Mouse (Mus musculus): ENCODE results near the gene Fbxl13. TPM values are rescaled to one million over a fixed set of nuclear protein-coding genes. Genes with fewer than 3 reads are reported as not detected.

Gene Fbxl13
- polyA plus RNA-seq, 1 experiment from 2014 or later = 0.07 TPM

- no peak overlapping the region for H3K9ac ChIP-seq (ENCODE audit: low read depth, low read length)
- WGBS = 98% methylated on average over 9 of the region's 9 CpGs
- ATAC-seq = no peak
- TF ChIP-seq CTCF (IDR thresholded peaks at IDR 0.05; ENCODE audit: low read depth) = no peak
- no peak overlapping the region for H3K4me3 ChIP-seq (ENCODE audit: low read depth, low read length)
- no peaks in the 10 kb centered on the region for H3K36me3 ChIP-seq (ENCODE audit: control insufficient read depth, insufficient read depth)
- H3K27ac ChIP-seq (ENCODE audit: low read depth, low read length) = no peak overlapping the region
- H3K4me1 ChIP-seq (replicated peaks; ENCODE audit: control insufficient read depth, insufficient read depth, low read length) = no peaks in the 10 kb centered on the region
- no peaks in the 10 kb centered on the region for H3K27me3 ChIP-seq (replicated peaks; ENCODE audit: control insufficient read depth, insufficient read depth, low read length)
- H3K4me2 ChIP-seq (replicated peaks; ENCODE audit: low read depth) = no peak overlapping the region
- no peaks in the 10 kb centered on the region for H3K9me3 ChIP-seq (ENCODE audit: control insufficient read depth)
Measured at GRCm38 (mm10) chr5:21683811-21684210, 38.4 kb upstream of the Fbxl13 start.

GRCm38 (mm10) chr5:21680940-21681339 is 35.5 kb upstream of the Fbxl13 start:
- Histone ChIP-seq H3K4me1 (replicated peaks; ENCODE audit: control insufficient read depth, insufficient read depth, low read length) (no peaks in the 10 kb centered on the region), H3K27me3 (replicated peaks; ENCODE audit: control insufficient read depth, insufficient read depth, low read length) (no peaks in the 10 kb centered on the region), H3K9me3 (ENCODE audit: control insufficient read depth) (no peaks in the 10 kb centered on the region), H3K36me3 (ENCODE audit: control insufficient read depth, insufficient read depth) (no peaks in the 10 kb centered on the region), H3K9ac (ENCODE audit: low read depth, low read length) (no peak overlapping the region), H3K4me2 (replicated peaks; ENCODE audit: low read depth) (no peak overlapping the region), H3K27ac (ENCODE audit: low read depth, low read length) (no peak overlapping the region), H3K4me3 (ENCODE audit: low read depth, low read length) (no peak overlapping the region)
- no peak for TF ChIP-seq CTCF (IDR thresholded peaks at IDR 0.05; ENCODE audit: low read depth)
- ATAC-seq = no peak
- WGBS = 86% methylated on average over 5 of the region's 5 CpGs

- WGBS = 75% methylated on average over 4 of the region's 4 CpGs
- no peak for ATAC-seq
- Histone ChIP-seq H3K9ac (ENCODE audit: low read depth, low read length) (no peak overlapping the region), H3K4me1 (replicated peaks; ENCODE audit: control insufficient read depth, insufficient read depth, low read length) (no peaks in the 10 kb centered on the region), H3K27ac (ENCODE audit: low read depth, low read length) (no peak overlapping the region), H3K27me3 (replicated peaks; ENCODE audit: control insufficient read depth, insufficient read depth, low read length) (no peaks in the 10 kb centered on the region), H3K36me3 (ENCODE audit: control insufficient read depth, insufficient read depth) (no peaks in the 10 kb centered on the region), H3K4me3 (ENCODE audit: low read depth, low read length) (no peak overlapping the region), H3K9me3 (ENCODE audit: control insufficient read depth) (no peaks in the 10 kb centered on the region), H3K4me2 (replicated peaks; ENCODE audit: low read depth) (no peak overlapping the region)
- no peak for TF ChIP-seq CTCF (IDR thresholded peaks at IDR 0.05; ENCODE audit: low read depth)
Measured at GRCm38 (mm10) chr5:21680029-21680428, 34.6 kb upstream of the Fbxl13 start.

GRCm38 (mm10) chr5:21678363-21678762 is 32.9 kb upstream of the Fbxl13 start:
- Histone ChIP-seq H3K9me3 (ENCODE audit: control insufficient read depth) (no peaks in the 10 kb centered on the region), H3K4me3 (ENCODE audit: low read depth, low read length) (no peak overlapping the region), H3K36me3 (ENCODE audit: control insufficient read depth, insufficient read depth) (no peaks in the 10 kb centered on the region), H3K4me1 (replicated peaks; ENCODE audit: control insufficient read depth, insufficient read depth, low read length) (no peaks in the 10 kb centered on the region), H3K4me2 (replicated peaks; ENCODE audit: low read depth) (no peak overlapping the region), H3K9ac (ENCODE audit: low read depth, low read length) (no peak overlapping the region), H3K27me3 (replicated peaks; ENCODE audit: control insufficient read depth, insufficient read depth, low read length) (no peaks in the 10 kb centered on the region), H3K27ac (ENCODE audit: low read depth, low read length) (no peak overlapping the region)
- TF ChIP-seq CTCF (IDR thresholded peaks at IDR 0.05; ENCODE audit: low read depth) = no peak
- no peak for ATAC-seq
- WGBS = 95% methylated on average over 9 of the region's 9 CpGs

- H3K4me2 ChIP-seq (replicated peaks; ENCODE audit: low read depth) = no peak overlapping the region
- WGBS = 95% methylated on average over 6 of the region's 6 CpGs
Measured at GRCm38 (mm10) chr5:21677939-21678338, 32.5 kb upstream of the Fbxl13 start.

GRCm38 (mm10) chr5:21675494-21675893 is 30.1 kb upstream of the Fbxl13 start:
- TF ChIP-seq CTCF (IDR thresholded peaks at IDR 0.05; ENCODE audit: low read depth) = no peak
- Histone ChIP-seq H3K27me3 (replicated peaks; ENCODE audit: control insufficient read depth, insufficient read depth, low read length) (no peaks in the 10 kb centered on the region), H3K9me3 (ENCODE audit: control insufficient read depth) (no peaks in the 10 kb centered on the region), H3K4me2 (replicated peaks; ENCODE audit: low read depth) (no peak overlapping the region), H3K4me3 (ENCODE audit: low read depth, low read length) (no peak overlapping the region), H3K36me3 (ENCODE audit: control insufficient read depth, insufficient read depth) (no peaks in the 10 kb centered on the region), H3K4me1 (replicated peaks; ENCODE audit: control insufficient read depth, insufficient read depth, low read length) (no peaks in the 10 kb centered on the region), H3K9ac (ENCODE audit: low read depth, low read length) (no peak overlapping the region), H3K27ac (ENCODE audit: low read depth, low read length) (no peak overlapping the region)
- 95% methylated on average over 23 of the region's 23 CpGs for WGBS
- ATAC-seq = no peak

More at GRCm38 (mm10) chr5:21677939-21678338, 32.5 kb upstream of the Fbxl13 start:
- Histone ChIP-seq H3K36me3 (ENCODE audit: control insufficient read depth, insufficient read depth) (no peaks in the 10 kb centered on the region), H3K9me3 (ENCODE audit: control insufficient read depth) (no peaks in the 10 kb centered on the region), H3K27me3 (replicated peaks; ENCODE audit: control insufficient read depth, insufficient read depth, low read length) (no peaks in the 10 kb centered on the region), H3K4me1 (replicated peaks; ENCODE audit: control insufficient read depth, insufficient read depth, low read length) (no peaks in the 10 kb centered on the region), H3K9ac (ENCODE audit: low read depth, low read length) (no peak overlapping the region), H3K27ac (ENCODE audit: low read depth, low read length) (no peak overlapping the region), H3K4me3 (ENCODE audit: low read depth, low read length) (no peak overlapping the region)
- TF ChIP-seq CTCF (IDR thresholded peaks at IDR 0.05; ENCODE audit: low read depth) = 0 out of 2 replicates have a peak, but pooled peaks have one; percentile 12
- ATAC-seq = no peak

- Histone ChIP-seq H3K9me3 (ENCODE audit: control insufficient read depth) (no peaks in the 10 kb centered on the region), H3K36me3 (ENCODE audit: control insufficient read depth, insufficient read depth) (no peaks in the 10 kb centered on the region), H3K4me1 (replicated peaks; ENCODE audit: control insufficient read depth, insufficient read depth, low read length) (no peaks in the 10 kb centered on the region), H3K4me3 (ENCODE audit: low read depth, low read length) (no peak overlapping the region), H3K27ac (ENCODE audit: low read depth, low read length) (no peak overlapping the region), H3K9ac (ENCODE audit: low read depth, low read length) (no peak overlapping the region), H3K27me3 (replicated peaks; ENCODE audit: control insufficient read depth, insufficient read depth, low read length) (no peaks in the 10 kb centered on the region), H3K4me2 (replicated peaks; ENCODE audit: low read depth) (no peak overlapping the region)
- TF ChIP-seq CTCF (IDR thresholded peaks at IDR 0.05; ENCODE audit: low read depth) = no peak
- WGBS = 77% methylated on average over 12 of the region's 12 CpGs
- no peak for ATAC-seq
Measured at GRCm38 (mm10) chr5:21675019-21675418, 29.6 kb upstream of the Fbxl13 start.
